8 mouse cellular contexts compared by ENCODE assay signal in the genomic region with DNA sequence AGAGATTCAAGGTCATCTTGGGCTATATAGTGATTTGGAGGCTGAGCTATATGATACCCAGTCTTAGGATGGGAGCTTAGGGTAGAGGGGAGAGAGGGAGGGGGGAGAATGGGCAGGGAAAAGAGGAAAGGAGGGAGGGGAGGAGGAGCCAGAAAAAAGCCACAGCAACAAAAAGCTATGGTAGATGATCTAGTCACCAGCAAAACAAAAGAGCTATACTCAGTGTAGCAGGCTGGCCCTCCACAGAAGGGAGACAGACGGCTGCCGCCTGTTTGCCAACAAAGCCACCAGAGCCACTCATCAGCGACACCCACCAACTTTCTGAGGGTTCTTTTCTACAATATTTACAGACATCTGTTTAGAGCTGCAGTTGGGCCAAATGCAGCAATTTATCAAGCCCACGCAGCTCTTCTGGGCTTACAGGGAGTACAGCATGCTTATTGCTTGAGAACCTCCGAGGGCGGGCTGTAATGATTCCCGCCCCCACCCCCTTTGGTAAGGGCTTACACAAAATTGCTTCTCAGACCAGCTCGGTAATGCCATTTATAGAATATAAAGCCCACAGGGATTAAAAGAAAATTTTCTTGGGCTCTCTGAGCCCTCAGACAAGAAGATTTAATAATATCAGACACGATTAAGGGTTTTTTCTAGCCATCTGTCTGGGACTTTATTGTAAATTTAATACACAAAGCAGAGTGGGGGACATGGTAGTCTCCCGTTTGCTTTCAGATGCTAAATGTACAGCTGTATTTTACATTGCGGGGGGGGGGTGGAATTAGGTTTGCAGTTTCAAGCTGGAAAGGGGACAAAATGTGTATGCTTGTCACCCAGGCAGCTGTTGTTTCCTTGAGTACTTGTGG.
A peak's percentile ranks its signal among the peaks of the same experiment; 100 is the strongest.
DNase-seq lines count a peak whose midpoint lies in the region.

No protein-coding gene starts in this region.

- DNase-seq in lung, postnatal 10 days = peak; percentile 24
- DNase-seq in lung, postnatal 36 days = no peak
- DNase-seq in frontal cortex, adult 2 months (ENCODE audit: extremely low spot score in 1 of 2, low spot score in 1 of 2) = peak; percentile 67 to 83
- peak; percentile 29 to 87 for DNase-seq in left cerebral cortex, adult 8-10 months (ENCODE audit: low spot score in 2 of 2)
- peak; percentile 82 for DNase-seq in retina, postnatal 1 day
- DNase-seq in gastrocnemius, adult 8-10 months (ENCODE audit: low spot score in 2 of 2) = no peak
- no peak for DNase-seq in thymus, adult 18-20 months
- DNase-seq in heart, postnatal 36 days = no peak

- intact Hi-C loops in heart, postnatal 36 days (cut with DNase I) = no loop called here

Comparison
In these comparisons a context has a peak if more than half of its experiments do, and no peak if none do; other contexts are left out.
1. DNase-seq: peak in lung, postnatal 10 days (single experiment), frontal cortex, adult 2 months (2 of 2), left cerebral cortex, adult 8-10 months (2 of 2) and retina, postnatal 1 day (single experiment); none in lung, postnatal 36 days (single experiment), gastrocnemius, adult 8-10 months (0 of 2), thymus, adult 18-20 months (0 of 2) and heart, postnatal 36 days (0 of 2).